8 mouse cellular contexts compared by ENCODE assay signal in genomic region chr2:116838538-116839197, GRCm38 (mm10). TPM values are rescaled to one million over a fixed set of nuclear protein-coding genes. Genes with fewer than 3 reads are reported as not detected.
DNase-seq lines count a peak whose midpoint lies in the region; ATAC-seq and TF ChIP-seq lines count a peak whose summit lies in the region.

No protein-coding gene starts in this region.

- 22% methylated on average over 8 of the region's 8 CpGs for WGBS in forebrain, embryonic 15.5 days
- WGBS in intestine, postnatal 0 days: 45% methylated on average over 8 of the region's 8 CpGs
- 42% methylated on average over 8 of the region's 8 CpGs for WGBS in lung, adult 2 months

- DNase-seq in left cerebral cortex, adult 18-20 months (ENCODE audit: low spot score in 2 of 2): peak; percentile 46
- no peak for DNase-seq in left cerebral cortex, adult 11 months (ENCODE audit: low spot score)
- peak; percentile 44 for DNase-seq in adrenal gland, postnatal 10 days
- peak; percentile 11 for DNase-seq in lung, adult 2 months
- peak; percentile 79 for DNase-seq in retina, postnatal 1 day
- no peak for DNase-seq in spleen, postnatal 14 days (ENCODE audit: low spot score in 2 of 2)

- 0 out of 2 replicates have a peak, but pooled peaks cover 4% of the 10 kb centered on the region for H3K4me1 ChIP-seq in forebrain, embryonic 15.5 days
- H3K4me1 ChIP-seq in intestine, postnatal 0 days (replicated peaks; ENCODE audit: control insufficient read depth, insufficient read depth, low read length): no peaks in the 10 kb centered on the region
- H3K4me1 ChIP-seq in lung, adult 2 months (ENCODE audit: control insufficient read depth, insufficient read depth, low read length): no peaks in the 10 kb centered on the region

- no peak overlapping the region for H3K9ac ChIP-seq in forebrain, embryonic 15.5 days (replicated peaks)
- H3K9ac ChIP-seq in intestine, postnatal 0 days (ENCODE audit: low read depth, low read length): no peak overlapping the region

- H3K36me3 ChIP-seq in forebrain, embryonic 15.5 days: no peaks in the 10 kb centered on the region
- no peaks in the 10 kb centered on the region for H3K36me3 ChIP-seq in intestine, postnatal 0 days (ENCODE audit: control insufficient read depth, insufficient read depth)

- no peak overlapping the region for H3K27ac ChIP-seq in forebrain, embryonic 15.5 days (replicated peaks)
- no peak overlapping the region for H3K27ac ChIP-seq in intestine, postnatal 0 days (ENCODE audit: low read depth, low read length)

- H3K27me3 ChIP-seq in forebrain, embryonic 15.5 days: no peaks in the 10 kb centered on the region
- H3K27me3 ChIP-seq in intestine, postnatal 0 days (replicated peaks; ENCODE audit: control insufficient read depth, insufficient read depth, low read length): no peaks in the 10 kb centered on the region

- ATAC-seq in forebrain, embryonic 15.5 days (replicated peaks): peak; percentile 77
- no peak for ATAC-seq in intestine, postnatal 0 days

- no peak overlapping the region for H3K4me2 ChIP-seq in forebrain, embryonic 15.5 days (replicated peaks)
- no peak overlapping the region for H3K4me2 ChIP-seq in intestine, postnatal 0 days (replicated peaks; ENCODE audit: low read depth)

- TF ChIP-seq CTCF in intestine, postnatal 0 days (IDR thresholded peaks at IDR 0.05; ENCODE audit: low read depth): peak; percentile 76
- TF ChIP-seq CTCF in lung, adult 2 months (IDR thresholded peaks at IDR 0.05; ENCODE audit: insufficient read depth, low read length): peak; percentile 42

- no peak overlapping the region for H3K4me3 ChIP-seq in forebrain, embryonic 15.5 days
- H3K4me3 ChIP-seq in intestine, postnatal 0 days (ENCODE audit: low read depth, low read length): no peak overlapping the region
- no peak overlapping the region for H3K4me3 ChIP-seq in lung, adult 2 months (replicated peaks; ENCODE audit: extremely low read depth, low read depth, low read length)

- no peaks in the 10 kb centered on the region for H3K9me3 ChIP-seq in forebrain, embryonic 15.5 days
- no peaks in the 10 kb centered on the region for H3K9me3 ChIP-seq in intestine, postnatal 0 days (ENCODE audit: control insufficient read depth)

- no peak for TF ChIP-seq POLR2A in lung, adult 2 months (IDR thresholded peaks at IDR 0.05; ENCODE audit: borderline replicate concordance, extremely low read depth, low read depth, low read length)

RNA-seq across cellular contexts. Expression of gene Tmco5, which starts 39.8 kb away (rescaled TPM):
- 1 to 10 TPM; 2.5 to 2.9 TPM for total RNA-seq in left cerebral cortex, adult 18-20 months (2021)
- not detected for total RNA-seq in adrenal gland, postnatal 10 days (2021)
- not detected in 2 replicates for polyA plus RNA-seq in forebrain, embryonic 15.5 days (2015; fragmentation: Nextera tagmentation; extraction: Ambion mirVana)
- polyA plus RNA-seq in intestine, postnatal 0 days (2015; fragmentation: Nextera tagmentation; extraction: Ambion mirVana): not detected in 2 replicates
- not detected in 2 replicates for polyA plus RNA-seq in lung, adult 2 months (2012; rRNA removed)

Comparison
In these comparisons a context has a peak if more than half of its experiments do, and no peak if none do; other contexts are left out.
1. DNase-seq: peak in left cerebral cortex, adult 18-20 months (2 of 2), adrenal gland, postnatal 10 days (single experiment), lung, adult 2 months (single experiment) and retina, postnatal 1 day (single experiment); none in left cerebral cortex, adult 11 months (single experiment) and spleen, postnatal 14 days (0 of 2).